Mouse (Mus musculus) lung, embryonic 15.5 days (tissue): Measurements from ENCODE around the gene Zfp1. TPM values are rescaled to one million over a fixed set of nuclear protein-coding genes. Genes with fewer than 3 reads are reported as not detected.

Source experiments
- ATAC-seq: fragments of 200-750 bp; cut with Nextera tagmentation; 2 replicates; pipeline ENCODE4 v1.8.0; 2017; ENCODE audit warnings: moderate number of reproducible peaks, borderline replicate concordance; ENCODE audit not compliant: low FRiP score, low TSS enrichment; ENCODE audit errors: extremely low read depth
- H3K27ac ChIP-seq: fragments of 300-500 bp; sonication (generic); 2 replicates; pipeline ENCODE4 v1.5.1; 2015; ENCODE audit warnings: moderate library complexity, mild to moderate bottlenecking, inconsistent platforms
- H3K27me3 ChIP-seq: fragments of 300-500 bp; sonication (generic); 2 replicates; pipeline ENCODE4 v1.6.1; 2015; ENCODE audit warnings: inconsistent platforms
- H3K36me3 ChIP-seq: fragments of 300-500 bp; sonication (generic); 2 replicates; pipeline ENCODE4 v1.6.1; 2015; ENCODE audit warnings: inconsistent platforms
- H3K4me1 ChIP-seq: fragments of 300-500 bp; sonication (generic); 2 replicates; pipeline ENCODE4 v1.6.1; 2015; ENCODE audit warnings: inconsistent platforms
- H3K4me2 ChIP-seq: fragments of 300-500 bp; sonication (generic); 2 replicates; pipeline ENCODE4 v1.6.1; 2015; ENCODE audit warnings: inconsistent platforms, mild to moderate bottlenecking, moderate library complexity
- H3K4me3 ChIP-seq: fragments of 300-500 bp; sonication (generic); 2 replicates; pipeline ENCODE4 v1.5.1; 2015; ENCODE audit warnings: mild to moderate bottlenecking, inconsistent platforms
- H3K9ac ChIP-seq: fragments of 300-500 bp; sonication (generic); 2 replicates; pipeline ENCODE4 v1.6.1; 2015; ENCODE audit warnings: inconsistent platforms
- H3K9me3 ChIP-seq: fragments of 300-500 bp; sonication (generic); 2 replicates; pipeline ENCODE4 v1.6.1; 2016; ENCODE audit warnings: inconsistent platforms
- WGBS: fragments of 180-500 bp; shearing (Covaris S2); methylation state at CpG from one replicate; pipeline ENCODE4 v1.1.7; 2015; 5-methylcytosine and 5-hydroxymethylcytosine counted together
- polyA plus RNA-seq: library from polyadenylated mRNA; unstranded; fragments of >200 nt; fragmentation: Nextera tagmentation; extraction: Ambion mirVana; gene quantifications from 2 replicates; pipeline ENCODE4 v1.2.1, GENCODE M21; 2015

Gene Zfp1
- polyA plus RNA-seq, 1 experiment from 2014 or later: 20.0 TPM

DNA sequence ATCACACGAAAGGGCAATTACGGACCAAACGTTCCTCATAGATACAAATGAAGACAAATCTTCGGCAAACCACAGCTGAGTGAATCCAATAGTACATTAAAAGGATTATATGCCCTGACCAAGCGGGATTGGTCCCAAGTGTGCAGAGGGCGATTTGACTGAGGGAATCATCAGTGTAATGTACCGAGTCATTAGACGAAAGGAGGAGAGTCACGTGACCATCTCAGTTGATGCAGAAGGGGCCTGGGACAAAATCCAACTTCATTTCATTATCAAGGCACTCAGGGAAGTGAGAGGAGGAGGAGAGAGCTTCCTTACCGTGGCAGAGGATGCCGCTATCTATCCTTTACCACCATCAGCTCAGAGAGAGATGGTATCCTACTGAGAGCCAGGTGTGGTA lies 38.0 kb downstream of the Zfp1 start:
- no peak overlapping the region for H3K4me2 ChIP-seq
- no peak overlapping the region for H3K9ac ChIP-seq
- H3K9me3 ChIP-seq: no peaks in the 10 kb centered on the region; the same call in 1 of the 2 replicates
- no peak overlapping the region for H3K27ac ChIP-seq
- no peaks in the 10 kb centered on the region for H3K27me3 ChIP-seq
- H3K4me1 ChIP-seq: no peaks in the 10 kb centered on the region
- WGBS: 64% methylated on average over 11 of the region's 11 CpGs
- H3K4me3 ChIP-seq: no peak overlapping the region
- no peak for ATAC-seq
- H3K36me3 ChIP-seq: no peaks in the 10 kb centered on the region

DNA sequence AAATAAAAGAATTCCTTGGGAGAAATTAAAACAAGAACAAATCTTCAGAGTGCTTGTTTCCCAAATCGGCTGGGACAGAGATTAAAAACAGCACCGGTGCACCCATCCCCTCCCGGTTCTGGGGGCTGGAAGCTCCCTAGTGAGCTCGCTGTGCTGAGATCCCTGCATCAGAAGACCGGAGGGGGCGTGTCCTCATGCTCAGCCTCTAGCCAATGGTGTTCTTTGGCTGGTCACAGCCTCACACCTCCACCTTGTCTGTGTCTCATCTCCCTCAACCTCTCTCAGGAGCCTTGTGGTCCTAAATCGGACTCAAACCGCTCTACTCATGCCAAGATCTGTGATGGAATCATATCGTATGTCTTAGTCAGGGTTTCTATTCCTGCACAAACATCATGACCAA lies 39.3 kb downstream of the Zfp1 start:
- Histone ChIP-seq H3K4me1 (no peaks in the 10 kb centered on the region), H3K27ac (no peak overlapping the region), H3K27me3 (no peaks in the 10 kb centered on the region), H3K9ac (no peak overlapping the region), H3K4me3 (no peak overlapping the region), H3K9me3 (no peaks in the 10 kb centered on the region), H3K4me2 (no peak overlapping the region), H3K36me3 (no peaks in the 10 kb centered on the region)
- no peak for ATAC-seq
- 23% methylated on average over 9 of the region's 9 CpGs for WGBS

DNA sequence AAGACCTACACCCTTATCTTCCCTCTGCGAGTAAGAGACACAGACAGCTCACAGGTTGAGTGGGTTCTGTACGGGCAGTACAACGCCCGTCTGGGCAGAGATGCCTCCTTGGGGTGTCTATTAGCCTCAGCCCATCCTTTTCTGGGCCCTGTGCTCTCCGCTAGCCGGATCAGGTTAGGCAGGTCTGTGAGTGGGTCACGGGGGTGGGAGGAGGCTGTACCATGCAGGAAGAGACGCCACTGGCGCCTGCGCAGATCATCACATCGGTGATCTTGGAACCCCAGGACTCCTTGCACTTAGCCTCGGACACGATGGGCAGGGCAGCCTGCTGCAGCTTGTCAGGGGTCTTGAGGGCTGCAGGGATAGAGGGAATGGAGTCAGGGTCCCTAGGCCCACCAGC lies 43.7 kb downstream of the Zfp1 start:
- H3K27me3 ChIP-seq: no peaks in the 10 kb centered on the region
- WGBS: 72% methylated on average over 13 of the region's 13 CpGs
- H3K4me3 ChIP-seq: no peak overlapping the region
- no peak overlapping the region for H3K9ac ChIP-seq
- ATAC-seq: no peak
- no peak overlapping the region for H3K27ac ChIP-seq
- H3K4me2 ChIP-seq: no peak overlapping the region
- H3K9me3 ChIP-seq: no peaks in the 10 kb centered on the region
- no peaks in the 10 kb centered on the region for H3K4me1 ChIP-seq
- H3K36me3 ChIP-seq: no peaks in the 10 kb centered on the region

DNA sequence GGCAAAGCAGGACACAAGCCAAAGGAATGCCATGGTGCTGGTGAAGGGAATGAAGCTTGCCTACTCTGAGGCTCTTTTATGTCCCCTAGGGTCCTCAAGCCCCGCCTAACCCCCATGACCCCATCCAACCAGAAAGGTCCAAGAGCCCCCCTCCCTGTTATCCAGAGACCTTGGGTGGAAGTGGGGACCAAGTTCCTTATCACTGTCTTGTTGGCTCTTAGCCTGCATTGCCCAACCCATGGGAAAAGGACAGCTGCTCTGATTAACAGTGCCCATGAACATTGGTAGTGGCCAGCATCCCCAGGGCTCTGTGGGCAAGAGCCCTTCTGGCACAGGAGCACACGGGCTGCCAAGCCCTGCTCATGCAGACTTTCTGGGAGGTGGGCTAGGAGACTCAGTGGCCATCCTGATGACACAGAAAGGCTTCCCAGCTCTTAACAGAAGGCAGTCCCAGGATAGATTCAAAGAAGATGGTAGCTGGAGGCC lies 47.8 kb downstream of the Zfp1 start, which contains the start of gene Ctrb1:
Ctrb1 (minus strand) TSS at position 51 of the 486 bp plus-strand sequence.
- no peak within 1 kb of the TSS for H3K27ac ChIP-seq
- H3K4me2 ChIP-seq: no peak within 1 kb of the TSS
- H3K9me3 ChIP-seq: no peaks in the 10 kb centered on the region
- 81% methylated on average over 2 of the region's 2 CpGs for WGBS
- H3K4me3 ChIP-seq: no peak within 1 kb of the TSS
- no peak for ATAC-seq
- no peaks in the 10 kb centered on the region for H3K36me3 ChIP-seq
- H3K4me1 ChIP-seq: no peaks in the 10 kb centered on the region
- no peaks in the 10 kb centered on the region for H3K27me3 ChIP-seq
- no peak within 1 kb of the TSS for H3K9ac ChIP-seq

DNA sequence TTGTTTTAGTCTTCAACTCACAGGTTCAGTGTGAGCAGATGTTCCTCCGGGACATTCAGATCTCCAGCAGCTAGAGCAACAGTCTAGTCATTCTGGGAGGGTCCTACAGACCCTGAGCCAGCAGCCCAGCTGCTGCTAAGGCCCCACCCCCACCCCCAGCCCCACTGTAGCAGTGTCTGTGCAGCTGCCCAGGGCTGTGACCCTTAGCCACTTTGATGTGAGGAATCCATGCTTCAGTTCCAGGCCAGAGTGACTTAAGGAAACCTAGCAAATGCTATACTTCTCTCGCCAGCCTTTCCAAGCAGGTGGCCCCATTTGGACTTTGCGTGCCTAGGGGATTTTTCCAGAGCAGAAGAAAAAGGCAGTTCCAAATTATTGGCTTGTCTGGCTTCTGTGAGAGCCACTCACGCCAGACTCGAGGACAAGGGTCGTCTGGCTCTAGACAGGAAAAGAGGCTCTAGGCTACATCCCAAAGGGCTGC lies 50.1 kb downstream of the Zfp1 start:
- ATAC-seq: no peak; the same call in 1 of the 2 replicates
- Histone ChIP-seq H3K4me2 (no peak overlapping the region), H3K9ac (no peak overlapping the region), H3K27me3 (no peaks in the 10 kb centered on the region), H3K4me1 (no peaks in the 10 kb centered on the region), H3K9me3 (no peaks in the 10 kb centered on the region), H3K36me3 (no peaks in the 10 kb centered on the region), H3K27ac (no peak overlapping the region), H3K4me3 (no peak overlapping the region)
- WGBS: 54% methylated on average over 6 of the region's 6 CpGs

DNA sequence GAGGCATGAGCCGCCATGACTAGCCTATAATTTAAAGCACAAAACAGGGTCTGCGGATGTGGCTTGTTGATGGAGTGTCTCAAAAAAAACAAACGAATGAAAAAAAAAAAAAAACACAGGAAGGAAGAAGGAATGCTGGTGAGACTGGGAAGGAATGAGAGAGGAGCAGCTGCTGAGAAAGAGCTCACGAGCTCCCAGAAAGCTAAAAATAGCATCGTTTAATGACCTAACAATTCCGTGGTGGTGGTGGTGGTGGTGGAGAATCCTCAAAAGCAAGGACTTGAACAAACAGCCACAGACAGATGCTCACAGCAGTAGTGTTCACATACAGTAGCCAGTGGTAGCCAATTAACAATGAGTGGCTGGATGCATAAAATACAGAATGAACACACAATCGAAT lies 52.2 kb downstream of the Zfp1 start:
- Histone ChIP-seq H3K36me3 (no peaks in the 10 kb centered on the region), H3K4me2 (no peak overlapping the region), H3K9me3 (no peaks in the 10 kb centered on the region), H3K27ac (no peak overlapping the region), H3K4me3 (no peak overlapping the region), H3K27me3 (no peaks in the 10 kb centered on the region), H3K9ac (no peak overlapping the region), H3K4me1 (no peaks in the 10 kb centered on the region)
- ATAC-seq: no peak
- 40% methylated on average over 7 of the region's 7 CpGs for WGBS

DNA sequence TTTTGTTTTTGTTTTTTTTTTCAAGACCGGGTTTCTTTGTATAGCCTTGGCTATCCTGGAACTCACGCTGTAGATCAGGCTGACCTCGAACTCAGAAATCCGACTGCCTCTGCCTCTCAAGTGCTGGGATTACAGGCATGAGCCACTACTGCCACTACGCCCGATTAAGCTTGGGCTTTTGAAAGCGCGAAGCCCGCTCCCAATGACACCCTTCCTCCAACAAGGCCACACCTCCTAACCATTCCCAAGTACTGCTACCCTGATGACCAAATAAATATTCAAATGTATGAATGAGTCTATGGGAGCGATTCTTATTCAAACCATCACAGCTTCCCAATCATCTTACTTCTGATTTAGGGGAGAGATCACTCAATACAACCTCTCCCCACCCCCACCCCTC lies 54.5 kb downstream of the Zfp1 start:
- ATAC-seq: no peak
- Histone ChIP-seq H3K4me1 (no peaks in the 10 kb centered on the region), H3K36me3 (no peaks in the 10 kb centered on the region), H3K27ac (no peak overlapping the region), H3K9ac (no peak overlapping the region), H3K4me3 (no peak overlapping the region), H3K9me3 (no peaks in the 10 kb centered on the region), H3K27me3 (no peaks in the 10 kb centered on the region), H3K4me2 (no peak overlapping the region)
- WGBS: 77% methylated on average over 10 of the region's 10 CpGs

DNA sequence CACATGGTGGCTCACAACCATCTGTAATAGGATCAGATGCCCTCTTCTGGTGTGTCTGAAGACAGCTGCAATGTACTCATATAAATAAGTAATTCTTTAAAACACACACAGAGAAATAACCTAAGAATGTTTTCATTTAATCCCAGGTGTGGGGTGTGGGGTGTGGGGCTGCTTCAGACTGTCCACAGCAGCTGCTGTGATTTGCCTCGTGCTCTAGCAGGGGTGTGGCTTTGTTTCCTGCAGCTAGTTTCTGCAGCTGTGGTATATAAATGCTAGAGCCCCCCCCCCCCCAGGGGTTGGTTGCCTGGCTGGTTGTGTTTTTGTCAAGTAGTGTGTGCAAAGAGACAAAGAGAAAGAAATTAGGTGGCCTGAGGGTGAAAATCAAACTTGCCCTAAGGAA lies 55.8 kb downstream of the Zfp1 start:
- 6% methylated on average over 1 of the region's 1 CpGs for WGBS

DNA sequence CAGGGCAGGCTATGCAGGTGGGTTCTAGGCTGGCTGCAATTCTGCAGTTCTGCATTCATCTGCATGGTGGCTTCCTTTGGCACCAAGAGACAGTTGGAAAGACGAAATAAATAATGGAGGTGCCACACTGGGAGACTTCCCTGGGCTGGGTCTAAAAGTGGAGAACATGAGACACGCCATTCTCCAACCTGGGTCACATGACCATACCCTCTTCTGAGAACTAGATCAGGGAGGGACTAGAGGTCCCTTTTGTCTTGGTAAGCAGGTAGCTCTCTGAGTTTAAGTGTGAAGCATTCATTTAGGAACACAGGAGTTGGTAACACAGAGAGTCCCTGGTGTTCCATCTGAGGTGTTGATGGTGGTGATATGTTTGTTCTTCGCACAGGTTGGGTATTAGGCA lies 57.0 kb downstream of the Zfp1 start:
- Histone ChIP-seq H3K27ac (no peak overlapping the region), H3K4me2 (no peak overlapping the region), H3K4me3 (no peak overlapping the region), H3K36me3 (no peaks in the 10 kb centered on the region), H3K27me3 (no peaks in the 10 kb centered on the region), H3K9ac (no peak overlapping the region), H3K4me1 (no peaks in the 10 kb centered on the region), H3K9me3 (no peaks in the 10 kb centered on the region)
- ATAC-seq: no peak
- WGBS: 64% methylated on average over 3 of the region's 3 CpGs

More for the DNA sequence above, 55.8 kb downstream of the Zfp1 start:
- Histone ChIP-seq H3K27me3 (no peaks in the 10 kb centered on the region), H3K27ac (no peak overlapping the region), H3K4me2 (no peak overlapping the region), H3K9ac (no peak overlapping the region), H3K4me1 (no peaks in the 10 kb centered on the region), H3K4me3 (no peak overlapping the region), H3K36me3 (no peaks in the 10 kb centered on the region), H3K9me3 (no peaks in the 10 kb centered on the region)
- no peak for ATAC-seq

DNA sequence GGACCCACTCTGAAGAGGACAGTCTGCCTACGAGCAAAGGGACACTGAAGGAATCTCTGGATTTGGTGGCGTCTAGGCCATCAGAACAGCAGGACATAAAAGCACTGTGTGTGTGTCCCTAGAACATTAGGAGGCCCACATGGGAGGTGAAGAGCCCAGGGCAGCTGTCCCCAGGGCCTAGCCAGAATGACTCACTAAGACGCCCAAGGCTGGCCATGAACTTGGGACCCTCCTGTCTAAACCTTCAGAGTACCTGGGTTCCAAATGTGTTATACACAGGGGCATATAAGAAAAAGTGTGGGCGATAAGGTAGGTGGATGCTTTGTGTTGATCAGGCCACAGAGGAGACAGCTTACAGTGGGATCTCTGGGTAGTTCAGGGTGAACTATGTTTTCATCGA lies 57.5 kb downstream of the Zfp1 start:
- H3K27ac ChIP-seq: no peak overlapping the region
- no peaks in the 10 kb centered on the region for H3K9me3 ChIP-seq
- WGBS: 82% methylated on average over 5 of the region's 5 CpGs
- no peaks in the 10 kb centered on the region for H3K36me3 ChIP-seq
- H3K4me2 ChIP-seq: no peak overlapping the region
- no peak for ATAC-seq
- H3K4me1 ChIP-seq: no peaks in the 10 kb centered on the region
- no peaks in the 10 kb centered on the region for H3K27me3 ChIP-seq
- H3K9ac ChIP-seq: no peak overlapping the region
- H3K4me3 ChIP-seq: no peak overlapping the region

DNA sequence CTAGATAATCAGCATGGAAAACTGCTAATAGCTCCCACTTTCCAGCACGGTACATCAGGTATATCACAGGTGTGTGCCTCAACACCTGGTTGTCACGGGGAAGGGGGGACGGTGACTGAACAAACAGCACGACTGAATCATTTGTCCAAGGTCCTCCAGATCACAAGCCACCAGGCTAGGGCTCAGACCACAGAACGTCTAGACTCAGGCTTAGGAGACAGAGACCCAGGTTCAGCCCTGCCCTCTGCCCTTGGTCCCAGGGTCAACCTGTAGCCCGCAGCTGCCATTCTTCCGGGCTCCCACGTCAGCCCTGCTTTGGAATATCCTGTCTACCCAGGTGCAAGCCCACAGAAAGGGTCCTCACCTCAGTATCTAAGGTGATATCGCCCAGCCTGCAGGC lies 58.2 kb downstream of the Zfp1 start:
- no peak overlapping the region for H3K4me3 ChIP-seq
- no peak overlapping the region for H3K9ac ChIP-seq
- no peak for ATAC-seq
- no peak overlapping the region for H3K4me2 ChIP-seq
- no peak overlapping the region for H3K27ac ChIP-seq
- no peaks in the 10 kb centered on the region for H3K36me3 ChIP-seq
- H3K27me3 ChIP-seq: no peaks in the 10 kb centered on the region
- no peaks in the 10 kb centered on the region for H3K9me3 ChIP-seq
- WGBS: 69% methylated on average over 9 of the region's 9 CpGs
- H3K4me1 ChIP-seq: no peaks in the 10 kb centered on the region

DNA sequence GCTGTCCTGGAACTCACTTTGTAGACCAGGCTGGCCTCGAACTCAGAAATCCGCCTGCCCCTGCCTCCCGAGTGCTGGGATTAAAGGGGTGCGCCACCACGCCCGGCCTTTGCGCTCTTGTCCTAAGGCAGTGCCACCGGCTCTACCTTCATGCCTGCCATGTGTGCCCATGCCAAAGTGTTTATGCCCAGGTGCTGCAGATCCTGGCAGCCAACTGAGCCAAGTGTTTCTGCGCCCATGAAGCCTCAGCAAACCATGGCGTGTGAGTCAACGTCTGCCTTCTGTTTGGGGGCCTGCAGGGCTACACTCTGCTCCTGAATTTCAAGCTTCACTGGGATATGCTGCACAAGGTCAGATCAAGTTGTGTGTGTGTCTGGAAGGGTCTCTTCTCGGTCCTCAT lies 61.4 kb downstream of the Zfp1 start:
- Histone ChIP-seq H3K9me3 (no peaks in the 10 kb centered on the region), H3K27ac (no peak overlapping the region), H3K36me3 (peaks cover 8% of the 10 kb centered on the region; the same call in 1 of the 2 replicates), H3K4me3 (no peak overlapping the region), H3K9ac (no peak overlapping the region), H3K27me3 (no peaks in the 10 kb centered on the region), H3K4me2 (no peak overlapping the region), H3K4me1 (0 out of 2 replicates have a peak, but pooled peaks cover 2% of the 10 kb centered on the region)
- 86% methylated on average over 12 of the region's 12 CpGs for WGBS
- no peak for ATAC-seq

DNA sequence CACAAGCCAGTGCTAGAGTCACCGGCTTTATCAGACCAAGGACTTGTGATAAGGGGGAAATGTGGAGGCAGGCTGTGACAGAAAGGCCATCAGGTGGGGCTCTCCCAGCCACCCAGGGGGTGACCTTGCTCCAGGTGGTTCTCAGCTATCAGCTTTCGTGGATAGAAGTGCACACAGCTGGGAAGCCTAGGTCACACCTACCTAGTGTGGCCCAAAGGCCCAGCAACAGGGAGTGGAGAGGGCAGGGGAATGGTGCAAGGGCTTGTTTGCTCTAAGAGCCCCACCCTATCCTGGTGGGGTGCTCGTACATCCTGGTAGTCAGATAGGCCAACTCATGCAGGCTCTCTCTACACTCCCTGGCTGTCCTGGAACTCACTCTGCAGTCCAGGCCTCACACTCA lies 62.0 kb downstream of the Zfp1 start:
- Histone ChIP-seq H3K27ac (no peak overlapping the region), H3K9ac (no peak overlapping the region)
- ATAC-seq: no peak

More for the DNA sequence above, 62.0 kb downstream of the Zfp1 start:
- Histone ChIP-seq H3K9me3 (no peaks in the 10 kb centered on the region), H3K36me3 (peaks cover 14% of the 10 kb centered on the region), H3K4me1 (0 out of 2 replicates have a peak, but pooled peaks cover 2% of the 10 kb centered on the region), H3K4me2 (no peak overlapping the region), H3K27me3 (no peaks in the 10 kb centered on the region), H3K4me3 (no peak overlapping the region)
- 33% methylated on average over 3 of the region's 3 CpGs for WGBS
